Mouse (Mus musculus) testis, adult 2 months (tissue): Measurements from ENCODE around the gene Mical2. TPM values are rescaled to one million over a fixed set of nuclear protein-coding genes. Genes with fewer than 3 reads are reported as not detected.

Experiments
- H3K27ac ChIP-seq: fragments of 200-500 bp; 2 replicates; pipeline ENCODE4 v1.5.1; 2012; ENCODE audit warnings: low read depth, low read length; ENCODE audit not compliant: control insufficient read depth, insufficient read depth
- H3K27me3 ChIP-seq: fragments of 200-500 bp; 2 replicates; pipeline ENCODE4 v1.6.1; 2012; ENCODE audit warnings: mild to moderate bottlenecking, low read length, moderate library complexity; ENCODE audit not compliant: control insufficient read depth, insufficient read depth
- H3K36me3 ChIP-seq: fragments of 200-500 bp; 2 replicates; pipeline ENCODE4 v1.6.1; 2012; ENCODE audit warnings: mild to moderate bottlenecking, low read length; ENCODE audit not compliant: control insufficient read depth, insufficient read depth
- H3K4me1 ChIP-seq: fragments of 200-500 bp; 2 replicates; pipeline ENCODE4 v1.6.1; 2012; ENCODE audit warnings: low read length; ENCODE audit not compliant: control insufficient read depth, insufficient read depth
- H3K4me3 ChIP-seq: fragments of 200-500 bp; 2 replicates; pipeline ENCODE4 v1.5.1; 2012; ENCODE audit warnings: low read depth, mild to moderate bottlenecking, low read length, moderate library complexity, mixed read lengths; ENCODE audit not compliant: control insufficient read depth
- CTCF ChIP-seq: fragments of 200-500 bp; IDR thresholded peaks from 2 replicates; pipeline ENCODE4 v1.5.1; 2012; ENCODE audit warnings: low read depth, mild to moderate bottlenecking, inconsistent platforms, low read length, moderate library complexity; ENCODE audit not compliant: control insufficient read depth, insufficient read depth, insufficient replicate concordance
- POLR2A ChIP-seq: fragments of 200-500 bp; IDR thresholded peaks from 2 replicates; pipeline ENCODE4 v1.6.1; 2012; ENCODE audit warnings: low read depth, mild to moderate bottlenecking, inconsistent platforms, low read length, moderate library complexity; ENCODE audit not compliant: control insufficient read depth
- polyA plus RNA-seq: library from polyadenylated mRNA; depleted of rRNA; stranded (reverse); fragments of >200 nt; gene quantifications from 2 replicates; pipeline ENCODE4 v1.2.3, GENCODE M21; 2012

Mical2 gene
- polyA plus RNA-seq, 1 experiment = 148 TPM

DNA sequence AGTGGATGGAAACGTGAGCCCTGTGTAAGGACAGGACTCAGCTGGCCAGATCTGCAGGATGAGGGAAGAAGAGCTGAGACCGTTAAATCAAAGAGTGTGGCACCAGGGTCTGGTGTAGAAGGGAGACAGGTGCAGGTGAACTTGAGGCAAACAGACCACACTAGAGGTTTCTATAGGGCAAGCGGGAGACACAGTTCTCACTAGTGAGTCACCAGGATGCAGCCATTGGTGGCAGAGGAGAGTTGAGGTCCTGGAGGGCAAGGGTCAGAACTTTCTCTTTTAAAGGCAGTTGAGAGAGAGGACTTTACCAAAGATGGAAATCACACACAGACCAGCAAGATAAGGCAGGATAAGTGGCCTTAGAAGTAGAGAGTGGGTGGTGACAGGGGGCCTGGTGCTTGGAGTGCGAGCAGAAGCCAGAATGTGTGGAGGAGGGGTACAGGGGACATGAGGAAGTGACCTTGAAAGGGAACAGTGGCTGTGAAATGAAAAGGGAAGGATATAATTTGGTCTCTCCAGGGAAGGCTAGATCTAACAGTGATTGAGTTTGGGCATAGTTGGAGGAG lies 32.8 kb downstream of the Mical2 start:
- no peaks in the 10 kb centered on the region for H3K27me3 ChIP-seq
- no peak overlapping the region for H3K27ac ChIP-seq
- H3K4me3 ChIP-seq = no peak overlapping the region
- no peaks in the 10 kb centered on the region for H3K36me3 ChIP-seq
- H3K4me1 ChIP-seq = no peaks in the 10 kb centered on the region
- TF ChIP-seq CTCF (no peak), POLR2A (no peak)

DNA sequence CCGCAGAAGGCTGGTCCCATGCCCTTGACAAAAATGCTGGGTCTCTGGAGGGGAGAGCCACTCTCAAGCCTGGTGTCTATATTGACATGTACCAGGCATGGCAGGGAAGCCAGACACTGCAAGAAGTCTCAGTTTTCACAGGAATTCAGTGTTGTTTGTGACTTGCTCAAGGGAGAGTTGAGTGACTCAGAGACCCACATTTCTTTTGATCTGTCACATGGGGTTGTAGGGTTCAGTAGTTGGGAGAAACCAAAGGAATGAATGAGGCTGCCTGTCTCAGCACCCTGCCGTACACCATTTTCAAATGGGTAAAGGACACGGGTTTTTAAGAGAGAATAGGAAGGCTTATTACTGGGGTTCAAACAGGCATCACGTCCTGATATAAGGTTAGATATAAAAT lies 33.6 kb downstream of the Mical2 start:
- Histone ChIP-seq H3K27me3 (no peaks in the 10 kb centered on the region), H3K4me1 (no peaks in the 10 kb centered on the region), H3K27ac (no peak overlapping the region), H3K4me3 (no peak overlapping the region), H3K36me3 (no peaks in the 10 kb centered on the region)
- no peak for TF ChIP-seq CTCF
- no peak for TF ChIP-seq POLR2A

DNA sequence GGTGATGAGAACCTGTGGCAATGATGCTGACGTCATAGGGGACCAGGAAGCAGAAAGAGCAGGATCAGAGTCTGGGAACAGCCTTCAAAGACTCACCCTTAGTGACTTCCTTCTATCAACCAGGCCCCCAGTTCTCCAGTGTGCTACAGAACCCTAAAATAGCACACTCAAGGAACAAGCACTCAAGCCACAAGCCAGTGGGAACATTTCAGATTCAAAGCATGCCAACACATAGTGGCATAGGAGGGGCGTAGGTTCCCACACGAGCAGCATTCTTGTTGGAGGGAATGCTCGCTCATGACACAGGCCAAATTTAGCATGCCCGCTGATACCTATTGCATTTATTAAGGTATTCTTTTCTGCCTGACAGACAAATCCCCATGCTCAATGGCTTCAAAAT lies 35.5 kb downstream of the Mical2 start:
- no peaks in the 10 kb centered on the region for H3K4me1 ChIP-seq
- H3K27me3 ChIP-seq = no peaks in the 10 kb centered on the region
- H3K36me3 ChIP-seq = no peaks in the 10 kb centered on the region
- TF ChIP-seq POLR2A (no peak), CTCF (no peak)
- no peak overlapping the region for H3K27ac ChIP-seq
- H3K4me3 ChIP-seq = no peak overlapping the region

DNA sequence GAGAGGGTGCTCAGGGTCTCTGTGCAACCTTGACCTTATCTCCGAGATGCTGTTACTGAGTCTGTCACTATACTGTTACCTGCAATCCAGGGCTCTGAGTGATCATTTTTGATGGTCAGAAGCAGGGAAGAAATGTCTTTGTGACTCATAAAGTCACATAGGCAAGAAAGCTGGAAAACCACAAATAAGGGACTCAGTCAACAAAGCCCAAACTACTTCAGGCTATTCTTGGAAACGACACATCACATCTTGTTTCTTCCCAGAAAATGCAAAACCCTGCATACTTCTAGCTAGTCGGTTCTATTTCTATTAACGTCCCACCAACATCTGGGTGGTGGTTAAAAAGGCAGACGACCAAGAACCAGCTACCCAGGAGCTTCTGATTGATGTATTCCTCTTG lies 41.6 kb downstream of the Mical2 start:
- H3K27me3 ChIP-seq = no peaks in the 10 kb centered on the region
- no peak overlapping the region for H3K4me3 ChIP-seq
- no peak overlapping the region for H3K27ac ChIP-seq
- no peaks in the 10 kb centered on the region for H3K4me1 ChIP-seq
- TF ChIP-seq CTCF (no peak), POLR2A (no peak)
- H3K36me3 ChIP-seq = no peaks in the 10 kb centered on the region

DNA sequence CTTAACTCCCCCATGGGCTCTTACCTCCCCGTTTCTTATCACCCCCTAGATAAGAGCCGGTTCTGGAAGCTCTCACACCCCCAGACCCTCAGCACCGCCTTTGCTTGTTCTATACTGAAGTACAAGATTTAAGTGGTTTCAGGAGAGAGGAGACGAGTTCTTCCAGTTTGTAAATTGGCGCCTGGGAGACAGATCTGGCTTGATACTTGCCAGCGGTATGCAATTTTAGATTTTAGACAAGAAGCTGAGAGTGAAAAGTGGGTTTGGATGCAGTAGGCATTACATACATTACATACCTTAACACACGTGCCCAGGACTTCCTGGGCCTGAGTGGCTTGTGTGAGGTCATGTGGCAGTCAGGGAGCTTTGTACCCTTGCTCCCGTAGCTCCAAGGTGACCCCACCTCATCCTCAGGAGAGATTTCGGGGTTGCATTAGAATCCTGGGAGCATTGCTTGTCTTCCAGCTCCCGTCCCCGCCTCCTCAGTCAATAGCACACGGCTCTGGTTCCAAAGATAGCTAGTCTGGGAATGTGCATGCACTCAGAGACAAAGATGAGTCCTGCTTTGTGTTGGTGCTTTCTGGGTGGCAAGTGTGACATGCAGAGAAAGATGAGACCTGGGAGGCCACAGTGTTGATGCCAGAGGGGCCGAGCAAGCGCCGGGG lies 43.2 kb downstream of the Mical2 start:
- TF ChIP-seq CTCF = no peak
- Histone ChIP-seq H3K4me3 (no peak overlapping the region), H3K4me1 (no peaks in the 10 kb centered on the region), H3K27ac (no peak overlapping the region), H3K36me3 (no peaks in the 10 kb centered on the region), H3K27me3 (no peaks in the 10 kb centered on the region)

DNA sequence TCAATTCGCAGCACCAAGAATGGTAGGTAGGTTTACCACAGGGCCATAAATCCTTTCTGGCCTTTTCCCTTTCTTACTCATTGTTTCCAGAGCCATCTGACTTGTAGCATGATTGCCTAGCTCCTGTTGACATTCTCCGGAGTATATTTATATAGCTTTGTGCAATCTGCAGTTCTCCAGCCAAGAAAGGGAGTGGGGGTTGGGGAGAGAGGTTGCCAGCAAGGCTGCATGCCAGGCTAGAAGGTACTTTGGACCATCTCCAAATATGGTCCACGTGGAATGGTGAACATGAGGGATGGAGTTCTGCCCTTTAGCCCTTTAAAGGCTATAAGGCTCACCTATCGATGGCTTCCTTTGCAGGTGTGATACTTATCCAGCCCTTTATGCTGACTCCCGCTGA lies 45.2 kb downstream of the Mical2 start:
- no peak overlapping the region for H3K4me3 ChIP-seq
- H3K36me3 ChIP-seq = no peaks in the 10 kb centered on the region
- H3K27ac ChIP-seq = no peak overlapping the region
- H3K27me3 ChIP-seq = no peaks in the 10 kb centered on the region
- no peaks in the 10 kb centered on the region for H3K4me1 ChIP-seq
- no peak for TF ChIP-seq POLR2A
- TF ChIP-seq CTCF = no peak

DNA sequence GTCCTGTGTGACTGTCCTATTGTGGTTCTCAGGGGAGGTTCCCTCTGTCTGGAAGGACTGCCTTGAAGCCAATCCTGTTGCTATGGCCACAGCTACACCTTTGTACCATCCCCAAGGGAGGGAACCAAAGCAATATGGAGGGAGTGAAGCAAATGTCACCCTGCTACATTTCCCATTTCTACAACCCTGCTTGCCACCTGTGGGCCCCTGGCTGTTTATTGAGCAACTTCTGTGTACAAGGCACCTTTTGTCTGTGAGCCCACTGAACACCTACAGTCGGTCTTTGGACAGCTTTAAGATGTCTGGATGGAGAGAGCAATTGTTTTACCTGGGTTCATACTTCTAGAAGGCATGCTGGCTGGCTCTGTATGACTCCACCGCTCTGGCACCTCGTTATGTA lies 46.0 kb downstream of the Mical2 start:
- Histone ChIP-seq H3K36me3 (no peaks in the 10 kb centered on the region), H3K27me3 (no peaks in the 10 kb centered on the region), H3K4me1 (no peaks in the 10 kb centered on the region), H3K4me3 (no peak overlapping the region), H3K27ac (no peak overlapping the region)
- no peak for TF ChIP-seq CTCF
- no peak for TF ChIP-seq POLR2A

DNA sequence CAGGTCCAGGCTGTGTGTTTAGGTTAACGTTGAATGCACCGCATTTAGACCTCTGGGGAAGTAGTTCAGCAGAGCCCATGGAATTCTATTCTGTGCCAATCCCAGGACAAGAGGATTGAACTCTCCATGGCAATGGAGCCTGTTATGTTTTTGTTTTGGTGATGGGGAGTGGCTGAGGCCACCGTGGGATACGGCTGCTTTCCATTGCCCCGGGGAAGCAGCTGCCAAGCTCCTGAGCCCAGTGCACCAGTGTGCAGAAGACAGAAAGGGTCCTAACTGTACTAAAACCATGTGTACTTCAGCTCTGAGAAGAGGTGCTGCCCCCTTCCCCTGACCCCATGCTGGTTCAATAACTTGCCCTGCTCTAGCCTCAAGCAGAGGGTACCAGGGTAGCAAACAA lies 47.0 kb downstream of the Mical2 start:
- Histone ChIP-seq H3K36me3 (no peaks in the 10 kb centered on the region), H3K4me1 (no peaks in the 10 kb centered on the region), H3K4me3 (no peak overlapping the region), H3K27ac (no peak overlapping the region), H3K27me3 (no peaks in the 10 kb centered on the region)
- no peak for TF ChIP-seq POLR2A
- no peak for TF ChIP-seq CTCF

DNA sequence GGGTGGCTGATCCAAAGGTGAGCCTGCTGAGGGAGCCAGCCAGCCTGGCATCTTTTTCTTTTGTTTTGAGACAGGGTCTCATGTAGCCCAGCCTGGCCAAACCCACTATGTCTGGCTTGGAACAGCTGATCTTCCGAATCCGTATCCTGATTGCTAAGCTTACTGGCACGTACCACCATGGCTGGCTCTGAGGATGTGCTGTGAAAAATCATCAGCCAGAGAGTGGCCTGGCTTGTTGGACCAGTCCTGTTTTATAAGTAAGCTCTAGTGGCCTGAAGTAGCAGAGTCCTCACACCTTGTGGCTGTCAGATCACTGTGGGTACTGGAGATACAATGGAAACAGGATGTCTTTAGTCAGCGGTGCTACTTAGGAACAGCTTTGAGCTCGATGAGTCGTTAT lies 47.8 kb downstream of the Mical2 start:
- Histone ChIP-seq H3K4me3 (no peak overlapping the region), H3K27me3 (no peaks in the 10 kb centered on the region), H3K36me3 (no peaks in the 10 kb centered on the region), H3K4me1 (no peaks in the 10 kb centered on the region), H3K27ac (no peak overlapping the region)
- no peak for TF ChIP-seq POLR2A
- TF ChIP-seq CTCF = no peak
